Mouse (Mus musculus): ENCODE results near the gene Sap30bp. TPM values are rescaled to one million over a fixed set of nuclear protein-coding genes. Genes with fewer than 3 reads are reported as not detected.
A peak's percentile ranks its signal among the peaks of the same experiment; 100 is the strongest.

The Sap30bp gene
- total RNA-seq, 2 experiments from 2014 or later: 11.5 to 11.6 TPM

GRCm38 (mm10) chr11:115948316-115948715, 15.2 kb downstream of the Sap30bp start:
- DNase-seq: no peak
- intact Hi-C loops (cut with DNase I): no loop called here

- intact Hi-C loops (cut with DNase I): no loop called here
- no peak for DNase-seq
Measured at GRCm38 (mm10) chr11:115950719-115951118, 17.6 kb downstream of the Sap30bp start.

GRCm38 (mm10) chr11:115954712-115955111, 21.6 kb downstream of the Sap30bp start:
- no peak for DNase-seq
- intact Hi-C loops (cut with DNase I): no loop called here

- intact Hi-C loops (cut with DNase I): no loop called here
- DNase-seq: peak in 1 of 2 experiments; percentile 11
Measured at GRCm38 (mm10) chr11:115955195-115955858, 22.2 kb downstream of the Sap30bp start.

DNA sequence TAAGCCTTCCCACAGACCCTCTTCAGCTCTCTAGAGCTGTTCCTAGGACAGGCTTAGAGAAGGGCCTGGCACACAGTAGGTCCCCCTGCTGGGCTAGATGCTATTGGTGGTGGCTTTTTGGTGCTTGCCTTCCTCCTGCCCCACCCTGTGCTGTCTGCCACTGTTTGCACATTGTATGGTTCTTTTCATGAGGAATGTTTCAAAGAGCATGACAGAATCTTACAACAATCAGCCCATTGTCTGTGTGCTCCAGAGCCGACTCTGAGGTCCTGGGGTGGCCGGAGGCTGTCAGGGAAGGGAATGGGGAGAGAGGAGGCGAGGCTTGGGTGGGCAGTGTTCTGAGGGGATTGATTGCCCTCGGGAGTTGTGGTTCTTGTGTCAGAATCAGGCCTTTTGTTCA, 23.4 kb downstream of the Sap30bp start:
- intact Hi-C loops (cut with DNase I): no loop called here
- no peak for DNase-seq

DNA sequence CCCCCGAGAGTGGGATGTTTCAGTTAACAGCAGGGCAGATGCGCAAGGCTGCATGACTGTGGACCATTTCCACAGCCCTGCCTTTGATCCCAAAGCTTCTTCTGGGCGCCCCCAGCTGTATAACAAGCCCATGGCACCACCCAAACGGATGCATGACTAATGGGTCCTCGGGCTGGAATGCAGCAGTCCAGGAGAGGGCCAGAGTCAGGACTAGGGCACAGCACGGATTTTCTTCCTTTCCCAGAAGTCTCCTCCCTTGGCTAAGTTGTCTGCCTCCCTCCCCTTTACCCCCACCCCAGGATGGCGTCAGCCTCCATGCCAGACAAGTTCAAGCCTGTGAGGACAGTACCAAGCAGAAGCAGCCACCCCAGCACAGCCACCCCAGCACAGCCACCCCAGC, 24.9 kb downstream of the Sap30bp start:
- intact Hi-C loops (cut with DNase I): no loop called here
- no peak for DNase-seq

- intact Hi-C loops (cut with DNase I): no loop called here
- no peak for DNase-seq
Measured at GRCm38 (mm10) chr11:115959018-115959417, 25.9 kb downstream of the Sap30bp start.

GRCm38 (mm10) chr11:115962651-115963412, 29.8 kb downstream of the Sap30bp start:
- intact Hi-C loops (cut with DNase I): no loop called here
- DNase-seq: no peak

DNA sequence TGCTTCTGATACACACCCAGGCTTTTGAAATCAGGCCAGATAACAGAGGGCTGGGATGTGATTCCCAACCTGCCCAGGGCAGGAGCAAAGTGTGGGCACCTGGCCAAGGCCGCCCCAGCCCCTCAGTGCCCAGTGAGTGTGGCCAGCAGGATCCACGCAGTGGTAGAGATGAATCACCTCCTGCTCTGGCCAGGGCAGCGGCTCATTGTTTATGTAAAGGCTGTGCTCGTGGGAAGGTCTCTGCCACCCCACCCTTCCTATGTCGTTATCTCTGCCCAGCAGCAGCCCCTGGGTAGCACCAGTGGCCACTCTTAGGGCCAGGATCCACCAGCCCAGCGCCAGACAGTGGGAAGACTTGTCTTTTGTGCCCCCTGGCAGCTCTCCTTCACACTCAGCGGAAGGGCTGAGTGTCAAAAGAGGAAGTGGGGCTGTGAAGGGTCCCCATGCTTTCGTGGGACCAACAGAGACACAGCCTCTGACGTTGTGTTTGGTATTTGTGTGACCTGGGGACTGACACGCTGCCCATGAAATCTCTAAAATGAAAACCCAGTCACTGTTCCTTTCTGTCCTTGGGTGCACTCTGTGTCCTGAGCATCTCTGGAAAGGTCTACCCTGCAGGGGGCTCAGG, 32.0 kb downstream of the Sap30bp start:
- DNase-seq: no peak
- intact Hi-C loops (cut with DNase I): no loop called here

- no peak for DNase-seq
- intact Hi-C loops (cut with DNase I): no loop called here
Measured at GRCm38 (mm10) chr11:115968731-115969405, 35.8 kb downstream of the Sap30bp start.

- intact Hi-C loops (cut with DNase I): no loop called here
- no peak for DNase-seq
Measured at GRCm38 (mm10) chr11:115970006-115970673, 37.1 kb downstream of the Sap30bp start.

GRCm38 (mm10) chr11:115971016-115971415, 37.9 kb downstream of the Sap30bp start:
- DNase-seq: no peak
- intact Hi-C loops (cut with DNase I): no loop called here

DNA sequence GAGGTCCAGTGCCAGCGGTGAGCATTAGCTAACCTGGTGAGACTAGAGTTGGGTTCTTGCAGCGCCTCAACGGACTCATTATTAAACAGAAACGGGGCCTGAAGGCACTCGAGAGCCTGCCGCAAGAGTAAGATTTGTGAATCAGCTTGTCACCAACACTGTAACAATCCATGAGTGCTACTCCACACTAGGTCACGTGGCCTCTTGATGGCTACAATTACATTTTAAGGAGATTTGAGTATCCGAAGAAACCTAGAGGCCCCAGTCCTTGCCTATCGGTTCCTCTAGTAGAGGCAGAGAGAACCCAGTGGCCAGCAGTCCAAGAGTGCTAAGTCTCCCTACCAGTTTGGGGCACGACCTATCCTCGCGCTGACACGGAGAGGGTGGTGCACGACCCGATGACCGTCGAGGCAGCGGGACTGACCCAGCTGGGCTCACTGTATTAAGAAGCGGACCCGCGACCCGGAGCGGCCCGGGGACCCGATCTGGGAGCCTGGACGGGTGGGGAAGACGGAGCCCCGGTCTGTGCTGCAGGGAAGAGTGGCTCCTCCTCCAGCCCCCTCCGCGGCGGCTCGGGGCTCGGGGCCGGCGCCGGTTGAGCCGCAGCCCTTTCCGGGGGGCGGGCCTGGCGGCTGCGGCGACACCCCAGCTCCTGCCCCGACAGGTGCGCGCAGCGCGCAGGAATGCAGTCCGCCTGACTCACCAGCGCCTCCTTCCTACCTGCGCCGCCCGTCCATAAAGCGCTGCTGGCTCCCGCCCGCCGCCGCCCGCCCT, 41.4 kb downstream of the Sap30bp start, which contains the start of gene Itgb4:
Itgb4 (plus strand) TSS at position 401 of the 774 bp plus-strand sequence.
- DNase-seq: no peak
- intact Hi-C loops (cut with DNase I): no loop called here

DNA sequence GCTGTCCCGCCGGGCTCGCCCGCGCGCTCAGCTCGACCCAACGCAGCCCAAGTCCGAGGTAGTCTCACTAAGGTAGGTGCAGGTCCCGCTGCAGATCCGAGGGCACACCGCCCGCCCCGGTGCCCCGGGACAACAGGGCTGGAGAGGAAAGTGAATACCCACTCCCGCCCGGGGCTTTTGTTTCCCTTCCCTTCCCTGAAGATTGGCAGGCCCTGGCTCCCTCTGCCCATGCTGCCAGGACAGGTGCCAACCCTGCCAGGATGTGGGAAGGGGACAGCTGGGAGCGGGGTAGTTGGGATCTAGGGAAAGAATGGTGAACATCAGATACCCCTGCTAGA, 42.0 kb downstream of the Sap30bp start:
- intact Hi-C loops (cut with DNase I): no loop called here
- DNase-seq: no peak

- intact Hi-C loops (cut with DNase I): no loop called here
Measured at GRCm38 (mm10) chr11:115975544-115975943, 42.5 kb downstream of the Sap30bp start.

DNA sequence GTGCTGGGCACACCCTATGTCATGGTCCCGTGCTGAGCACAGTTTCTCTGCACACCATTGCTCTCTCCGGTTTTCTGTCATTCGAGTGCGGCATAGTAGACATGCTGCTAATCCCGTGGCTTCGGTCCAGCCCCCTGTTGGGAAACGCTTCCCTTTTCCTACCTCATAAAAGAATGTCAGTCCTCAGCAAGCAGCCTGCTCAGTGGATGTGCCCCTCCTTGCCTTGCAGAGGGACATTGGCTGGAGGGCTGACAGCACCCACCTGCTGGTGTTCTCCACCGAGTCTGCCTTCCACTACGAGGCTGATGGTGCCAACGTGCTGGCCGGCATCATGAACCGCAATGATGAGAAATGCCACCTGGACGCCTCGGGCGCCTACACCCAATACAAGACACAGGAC, 49.4 kb downstream of the Sap30bp start:
- DNase-seq: no peak
- intact Hi-C loops (cut with DNase I): no loop called here

More at GRCm38 (mm10) chr11:115975544-115975943, 42.5 kb downstream of the Sap30bp start:
- DNase-seq: no peak

DNA sequence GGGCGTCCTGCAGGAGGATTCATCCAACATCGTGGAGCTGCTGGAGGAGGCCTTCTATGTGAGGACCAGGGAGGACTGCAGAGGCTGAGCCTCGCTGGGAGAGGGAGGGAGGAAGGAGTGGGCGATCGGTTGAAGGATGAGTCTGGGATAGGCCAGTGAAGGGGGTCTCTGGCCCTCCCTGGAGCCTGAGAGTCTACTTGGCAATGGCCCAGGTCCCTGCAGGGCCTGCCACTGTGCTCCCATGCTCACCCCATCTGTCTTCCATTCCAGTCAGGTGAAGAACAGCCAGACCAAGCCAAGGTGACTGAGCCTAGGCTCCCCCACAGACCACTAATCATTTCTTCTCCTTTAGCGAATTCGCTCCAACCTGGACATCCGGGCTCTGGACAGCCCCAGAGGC, 50.2 kb downstream of the Sap30bp start:
- no peak for DNase-seq
- intact Hi-C loops (cut with DNase I): no loop called here

DNA sequence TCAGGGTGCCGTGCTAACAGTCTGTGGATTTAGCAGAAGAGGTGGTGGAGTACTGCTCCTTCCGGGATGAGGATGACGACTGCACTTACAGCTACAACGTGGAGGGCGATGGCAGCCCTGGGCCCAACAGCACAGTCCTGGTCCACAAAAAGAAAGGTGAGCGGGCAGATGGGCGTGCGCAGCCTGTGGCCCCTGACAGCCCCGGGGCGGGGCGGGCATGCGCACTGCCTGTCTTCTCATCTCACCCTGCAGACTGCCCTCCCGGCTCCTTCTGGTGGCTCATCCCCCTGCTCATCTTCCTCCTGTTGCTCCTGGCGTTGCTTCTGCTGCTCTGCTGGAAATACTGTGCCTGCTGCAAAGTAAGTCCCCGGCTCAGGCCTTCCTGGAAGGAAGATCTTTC, 56.6 kb downstream of the Sap30bp start:
- no peak for DNase-seq
- intact Hi-C loops (cut with DNase I): no loop called here

DNA sequence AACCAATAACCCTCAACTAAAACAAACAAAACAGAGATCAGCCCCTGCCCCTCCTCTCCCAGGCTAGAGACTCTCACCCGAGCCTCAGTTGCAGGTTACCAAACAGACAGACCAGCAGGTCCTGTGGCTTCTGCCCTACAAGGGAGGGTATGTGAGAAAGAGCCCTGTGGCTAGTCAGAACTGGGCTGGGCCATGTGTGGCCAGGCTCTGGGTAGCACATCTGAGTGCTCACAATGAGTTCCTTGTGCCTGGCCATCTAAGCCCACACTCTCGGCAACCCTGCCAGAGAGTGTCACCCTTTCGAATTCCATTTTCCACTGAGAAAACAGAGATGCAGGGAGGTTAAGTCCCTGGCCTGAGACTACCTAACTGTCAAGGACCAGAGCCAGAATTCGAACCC, 59.0 kb downstream of the Sap30bp start:
- DNase-seq: no peak
- intact Hi-C loops (cut with DNase I): no loop called here

DNA sequence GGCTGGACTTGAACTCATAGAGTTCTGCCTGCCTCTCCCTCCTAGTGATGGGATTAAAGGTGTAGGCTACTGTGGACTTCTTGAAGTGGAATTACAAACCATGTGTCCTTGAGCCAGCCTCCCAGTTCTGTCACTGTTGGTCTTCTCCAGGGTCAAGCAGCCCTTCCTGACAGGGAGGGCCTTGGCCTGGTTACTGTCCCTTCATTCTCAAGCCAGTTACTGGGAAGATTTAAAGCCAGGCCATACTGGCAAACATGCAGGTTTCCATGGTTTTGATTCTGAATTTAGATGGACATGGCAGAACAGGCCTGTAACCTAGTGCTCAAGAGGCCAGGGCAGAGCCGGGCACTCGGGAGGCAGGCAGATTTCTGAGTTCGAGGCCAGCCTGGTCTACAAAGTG, 62.2 kb downstream of the Sap30bp start:
- intact Hi-C loops (cut with DNase I): no loop called here
- no peak for DNase-seq

Measured in gastrocnemius, postnatal 36 days (tissue).